Mouse (Mus musculus) kidney, adult 2 months (tissue): ENCODE measurements around the gene Msi2.

Source experiments
- CTCF ChIP-seq: fragments of 200-500 bp; conservative IDR thresholded peaks from 2 replicates; pipeline ENCODE4 v1.5.1; 2011; ENCODE audit warnings: low read depth, mild to moderate bottlenecking, control low read depth, low read length, moderate library complexity, mixed read lengths; ENCODE audit not compliant: insufficient read depth, insufficient read length
- POLR2A ChIP-seq: fragments of 200-500 bp; IDR thresholded peaks from one replicate; pipeline ENCODE4 v1.6.1; 2011; ENCODE audit warnings: low read depth, low read length, control low read depth

DNA sequence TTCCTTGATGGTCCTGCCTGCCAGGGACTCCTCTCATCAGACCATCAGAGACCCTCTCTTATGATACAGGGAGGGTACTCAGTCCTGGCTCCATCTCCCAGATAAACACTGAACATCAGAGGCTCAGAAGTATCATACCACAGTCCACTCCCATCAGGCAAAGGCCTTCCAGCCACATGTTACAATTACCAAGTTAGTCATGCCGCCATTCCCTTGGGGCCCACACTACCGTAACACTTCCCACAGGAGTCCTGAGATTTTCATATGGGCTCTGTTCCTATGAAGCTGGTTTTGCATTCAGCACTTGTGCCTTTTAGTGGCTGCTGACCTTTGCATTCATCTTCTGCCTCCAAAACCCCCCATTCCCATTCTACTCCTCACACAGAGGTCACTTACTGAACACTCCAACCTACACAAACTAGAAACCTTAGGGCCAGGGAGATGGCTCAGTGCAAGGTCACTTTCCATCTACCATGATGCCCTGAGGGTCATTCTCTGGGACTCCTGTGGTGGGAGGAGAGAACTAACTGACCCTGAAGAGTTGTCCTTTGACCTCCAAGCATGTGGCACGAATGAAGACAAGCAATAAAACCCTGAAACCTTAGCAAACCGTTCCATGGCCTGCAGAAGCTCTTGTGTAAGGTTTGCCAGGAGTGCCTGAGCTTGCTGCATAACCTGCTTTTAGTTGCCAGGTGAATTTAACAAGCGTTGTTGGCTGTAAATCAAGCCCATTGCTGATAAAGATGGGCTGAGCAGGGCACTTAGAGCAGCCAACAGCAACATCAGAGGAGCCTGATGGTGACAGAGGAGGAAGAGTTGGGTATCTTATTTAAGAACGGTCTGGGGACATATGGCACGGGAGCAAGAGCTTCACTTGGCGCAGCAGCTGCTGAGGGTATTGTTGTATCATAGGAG, 323.0 kb downstream of the Msi2 start:
- TF ChIP-seq CTCF (no peak), POLR2A (no peak)
